Mouse (Mus musculus) liver, embryonic 14.5 days (tissue): ENCODE measurements at regions not wholly inside any gene's neighbourhood (a gene's known extent, or its start where the extent isn't known, plus 50 kb on each side); places are given as distances from the start of the nearest gene placed in this dataset.

Experiments
- CTCF ChIP-seq: IDR thresholded peaks from 2 replicates; pipeline ENCODE4 v1.5.1; 2016; ENCODE audit warnings: antibody characterized with exemption, low read depth, control low read depth
- EP300 ChIP-seq: IDR thresholded peaks from 2 replicates; pipeline ENCODE4 v1.6.1; 2016; ENCODE audit warnings: antibody characterized with exemption, low read depth

DNA sequence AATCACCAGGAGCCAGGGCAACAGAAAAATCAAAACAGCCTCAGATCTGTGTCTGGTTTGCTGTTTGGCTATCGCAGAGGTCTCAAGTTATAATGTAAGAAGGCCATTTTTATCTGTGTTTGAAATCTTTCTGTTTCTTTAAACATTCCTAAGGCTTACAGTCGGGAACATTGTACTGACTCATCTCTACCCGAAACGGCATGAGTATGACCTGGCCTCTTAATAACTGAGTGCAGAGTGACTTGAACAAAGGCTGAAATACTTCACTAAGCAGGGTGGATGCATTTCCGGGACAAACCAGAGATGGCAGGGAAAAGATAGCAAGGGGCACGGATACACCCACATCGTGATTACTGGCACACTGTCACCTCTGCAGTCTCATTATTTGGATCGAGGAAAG is 355.1 kb downstream of the Nedd1 start:
- TF ChIP-seq CTCF (no peak), EP300 (no peak)
